Mouse (Mus musculus) limb, embryonic 13.5 days (tissue): ENCODE results near the gene E030030I06Rik. TPM values are rescaled to one million over a fixed set of nuclear protein-coding genes. Genes with fewer than 3 reads are reported as not detected.
A peak's percentile ranks its signal among the peaks of the same experiment; 100 is the strongest.
"Not testable (repeated sequence)": the region's sequence is repeated elsewhere in the genome, so short reads cannot be mapped to it uniquely, and the experiment has no call there.

Experiments used
- ATAC-seq: fragments of 200-750 bp; cut with Nextera tagmentation; 2 replicates; pipeline ENCODE4 v1.8.0; 2017; ENCODE audit warnings: low read depth, moderate number of reproducible peaks, moderate TSS enrichment; ENCODE audit not compliant: low FRiP score
- H3K27ac ChIP-seq: fragments of 300-500 bp; sonication (generic); 2 replicates; pipeline ENCODE4 v1.5.1; 2015; ENCODE audit warnings: inconsistent platforms, mild to moderate bottlenecking, moderate library complexity
- H3K27me3 ChIP-seq: fragments of 300-500 bp; sonication (generic); 2 replicates; pipeline ENCODE4 v1.6.1; 2015; ENCODE audit warnings: mild to moderate bottlenecking, inconsistent platforms
- H3K36me3 ChIP-seq: fragments of 300-500 bp; sonication (generic); 2 replicates; pipeline ENCODE4 v1.6.1; 2015; ENCODE audit warnings: inconsistent platforms, mild to moderate bottlenecking, moderate library complexity
- H3K4me1 ChIP-seq: fragments of 300-500 bp; sonication (generic); 2 replicates; pipeline ENCODE4 v1.6.1; 2015; ENCODE audit warnings: inconsistent platforms
- H3K4me2 ChIP-seq: fragments of 300-500 bp; sonication (generic); replicated peaks from 2 replicates; pipeline ENCODE4 v1.6.1; 2015; ENCODE audit warnings: inconsistent platforms, mild to moderate bottlenecking, moderate library complexity
- H3K4me3 ChIP-seq: fragments of 300-500 bp; sonication (generic); 2 replicates; pipeline ENCODE4 v1.5.1; 2015; ENCODE audit warnings: moderate library complexity, mild to moderate bottlenecking, inconsistent platforms
- H3K9ac ChIP-seq: fragments of 300-500 bp; sonication (generic); 2 replicates; pipeline ENCODE4 v1.6.1; 2015; ENCODE audit warnings: mild to moderate bottlenecking, inconsistent platforms
- H3K9me3 ChIP-seq: fragments of 300-500 bp; sonication (generic); 2 replicates; pipeline ENCODE4 v1.6.1; 2016; ENCODE audit warnings: inconsistent platforms
- WGBS: fragments of 180-500 bp; shearing (Covaris S2); methylation state at CpG from one replicate; pipeline ENCODE4 v1.1.7; 2015; 5-methylcytosine and 5-hydroxymethylcytosine counted together
- polyA plus RNA-seq: library from polyadenylated mRNA; unstranded; fragments of >200 nt; fragmentation: Nextera tagmentation; extraction: Ambion mirVana; gene quantifications from 2 replicates; pipeline ENCODE4 v1.2.1, GENCODE M21; 2015

The E030030I06Rik gene
- polyA plus RNA-seq: 18.1 and 18.9 TPM in 2 replicates

DNA sequence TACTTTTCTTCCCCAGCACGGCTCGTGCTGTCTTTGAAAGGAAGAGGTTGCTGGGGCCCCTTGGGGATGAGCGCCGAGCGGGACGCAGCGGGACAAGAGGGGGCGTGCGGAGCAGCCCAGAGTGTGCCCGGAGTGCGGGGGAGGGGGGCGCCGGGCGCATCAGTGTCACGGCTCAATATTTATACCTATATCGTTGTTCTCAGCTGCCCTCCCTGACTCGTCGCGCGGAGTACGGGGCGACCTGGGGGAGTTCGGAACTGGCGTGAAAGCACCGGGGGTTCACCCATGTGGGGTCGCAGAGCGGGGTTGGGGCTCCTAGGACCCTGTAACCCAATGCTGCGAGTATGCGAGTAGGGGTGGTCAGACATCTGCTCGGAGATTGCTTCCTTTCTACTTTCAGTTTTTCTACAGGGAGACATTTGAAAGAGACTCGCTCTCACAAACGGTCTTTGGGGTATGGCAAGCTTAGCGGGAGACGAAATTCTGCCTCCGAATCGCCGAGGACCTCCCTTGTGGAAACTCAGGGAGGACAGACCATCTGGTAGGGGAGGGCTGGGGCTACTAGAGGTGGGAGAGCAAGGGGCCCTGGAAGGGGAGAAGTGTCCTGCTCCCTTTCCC lies at the start of gene E030030I06Rik:
Gene E030030I06Rik (minus strand): TSS at position 198 of the 618 bp plus-strand sequence.
- under 1% methylated on average over 37 of the region's 37 CpGs for WGBS
- Histone ChIP-seq H3K27me3 (peaks cover 33% of the 10 kb centered on the region), H3K4me2 (peak within 1 kb of the TSS; percentile 96), H3K36me3 (0 out of 2 replicates have a peak, but pooled peaks cover 3% of the 10 kb centered on the region), H3K4me1 (peaks cover 22% of the 10 kb centered on the region), H3K27ac (0 out of 2 replicates have a peak within 1 kb of the TSS, but pooled peaks have one; percentile 55), H3K9me3 (no peaks in the 10 kb centered on the region), H3K4me3 (peak within 1 kb of the TSS; percentile 66), H3K9ac (peak within 1 kb of the TSS; percentile 81)
- ATAC-seq: peak; percentile 37; the same call in 1 of the 2 replicates

DNA sequence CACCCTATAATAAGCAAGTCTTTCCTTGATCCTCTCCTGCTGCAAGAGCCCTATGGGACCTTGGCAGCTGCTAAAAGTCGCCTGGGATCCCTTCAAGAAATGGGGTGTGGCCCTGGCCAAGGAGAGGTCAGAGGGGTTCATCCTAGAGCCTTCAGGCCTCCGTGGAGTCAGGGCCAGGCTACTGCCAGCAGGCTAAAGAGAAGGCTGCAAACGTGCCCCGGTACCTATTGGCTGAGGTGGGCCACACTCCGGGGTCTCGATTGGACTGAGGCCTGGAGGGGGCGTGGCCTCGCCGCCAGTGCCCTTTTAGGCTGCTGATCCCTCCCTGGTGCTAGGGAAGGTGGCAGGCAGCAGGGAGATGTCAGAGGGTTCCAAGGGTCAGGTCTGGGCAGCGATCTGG lies 42.0 kb upstream of the E030030I06Rik start:
- not testable (repeated sequence) for H3K27ac ChIP-seq, H3K27me3 ChIP-seq, H3K4me1 ChIP-seq, H3K9ac ChIP-seq, H3K4me3 ChIP-seq, H3K9me3 ChIP-seq, H3K36me3 ChIP-seq
- H3K4me2 ChIP-seq: peak overlapping the region; percentile 41
- 3% methylated on average over 9 of the region's 10 CpGs for WGBS
- ATAC-seq: peak; percentile 76

DNA sequence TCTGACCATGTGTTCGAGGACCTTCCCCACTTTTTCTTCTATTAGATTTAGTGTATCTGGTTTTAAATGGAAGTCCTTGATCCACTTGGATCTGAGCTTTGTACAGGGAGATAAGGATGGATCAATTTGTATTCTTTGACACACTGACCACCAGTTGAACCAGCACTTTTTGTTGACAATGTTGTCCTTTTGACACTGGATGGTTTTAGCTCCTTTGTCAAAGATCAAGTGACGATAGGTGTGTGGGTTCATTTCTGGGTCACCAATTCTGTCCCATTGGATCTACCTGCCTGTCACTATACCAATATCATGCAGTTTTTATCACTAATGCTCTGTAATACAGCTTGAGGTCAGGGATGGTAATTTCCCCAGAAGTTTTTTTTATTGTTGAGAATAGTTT lies 27.4 kb upstream of the E030030I06Rik start:
- ATAC-seq, H3K9me3 ChIP-seq: not testable (repeated sequence)

DNA sequence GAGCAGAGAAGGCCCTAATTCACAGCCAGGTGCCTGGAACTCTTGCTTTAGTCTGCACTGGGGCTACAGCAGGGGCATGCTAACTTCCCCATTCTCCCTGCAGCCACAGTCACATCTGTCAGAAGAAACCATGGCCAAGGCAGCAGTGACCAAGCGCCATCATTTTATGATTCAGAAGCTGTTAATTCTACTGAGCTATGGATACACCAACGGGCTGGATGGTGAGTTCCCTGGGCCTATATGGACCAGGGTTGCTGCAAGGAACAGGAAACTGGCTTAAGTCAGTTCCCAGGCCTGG lies 25.1 kb upstream of the E030030I06Rik start:
- not testable (repeated sequence) for H3K27ac ChIP-seq, ATAC-seq, H3K36me3 ChIP-seq, H3K4me3 ChIP-seq, H3K4me2 ChIP-seq, H3K4me1 ChIP-seq, H3K9me3 ChIP-seq, H3K27me3 ChIP-seq, H3K9ac ChIP-seq
- WGBS: 81% methylated on average over 2 of the region's 2 CpGs

More for the DNA sequence above, 27.4 kb upstream of the E030030I06Rik start:
- not testable (repeated sequence) for H3K4me3 ChIP-seq, H3K36me3 ChIP-seq, H3K9ac ChIP-seq, H3K27me3 ChIP-seq, H3K4me1 ChIP-seq, H3K27ac ChIP-seq, H3K4me2 ChIP-seq
- 77% methylated on average over 2 of the region's 2 CpGs for WGBS

DNA sequence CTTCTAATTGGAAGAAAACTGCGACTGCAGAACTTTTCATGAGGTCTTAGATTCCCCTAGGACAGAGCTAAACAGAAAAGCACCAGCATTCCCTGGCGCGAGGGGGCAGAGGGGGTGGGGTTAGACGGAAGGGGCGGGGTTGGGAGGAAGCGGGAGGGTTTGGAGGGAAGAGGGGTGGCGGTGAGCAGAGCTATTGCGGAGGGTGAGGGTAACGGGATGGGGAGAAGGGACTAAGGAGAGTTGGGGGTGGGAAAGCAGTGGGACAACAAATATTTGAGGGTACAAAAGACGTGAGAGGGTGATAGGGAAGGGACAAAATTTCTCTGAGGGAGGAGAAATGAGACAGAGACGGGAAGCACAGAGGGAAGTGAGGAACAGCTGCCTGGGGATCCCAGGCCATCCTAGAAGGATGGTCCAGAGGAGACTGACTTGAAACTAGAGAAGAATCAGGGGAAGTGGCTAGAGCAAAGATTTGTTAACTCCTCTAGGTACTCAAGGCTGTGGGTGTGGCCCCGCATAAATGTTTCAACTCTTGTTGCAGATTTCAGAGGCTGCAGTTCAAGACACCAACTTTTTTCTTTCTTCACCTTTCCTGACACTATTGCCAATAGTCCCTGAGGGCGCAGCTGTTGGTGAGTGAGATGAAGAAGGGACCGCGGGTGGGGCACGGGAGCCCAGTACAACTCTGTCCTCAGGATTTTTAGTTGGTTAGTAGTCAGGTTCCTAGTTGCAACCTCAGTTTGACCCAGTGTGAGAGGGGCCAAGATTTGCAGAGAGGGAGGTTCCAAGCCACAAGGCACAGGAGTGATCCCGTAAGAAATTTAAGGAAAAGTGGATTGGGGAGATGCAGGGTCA lies 24.5 kb upstream of the E030030I06Rik start:
- peak overlapping the region; percentile 25 for H3K4me3 ChIP-seq
- ATAC-seq: peak; percentile 88
- H3K9me3 ChIP-seq: not testable (repeated sequence)

DNA sequence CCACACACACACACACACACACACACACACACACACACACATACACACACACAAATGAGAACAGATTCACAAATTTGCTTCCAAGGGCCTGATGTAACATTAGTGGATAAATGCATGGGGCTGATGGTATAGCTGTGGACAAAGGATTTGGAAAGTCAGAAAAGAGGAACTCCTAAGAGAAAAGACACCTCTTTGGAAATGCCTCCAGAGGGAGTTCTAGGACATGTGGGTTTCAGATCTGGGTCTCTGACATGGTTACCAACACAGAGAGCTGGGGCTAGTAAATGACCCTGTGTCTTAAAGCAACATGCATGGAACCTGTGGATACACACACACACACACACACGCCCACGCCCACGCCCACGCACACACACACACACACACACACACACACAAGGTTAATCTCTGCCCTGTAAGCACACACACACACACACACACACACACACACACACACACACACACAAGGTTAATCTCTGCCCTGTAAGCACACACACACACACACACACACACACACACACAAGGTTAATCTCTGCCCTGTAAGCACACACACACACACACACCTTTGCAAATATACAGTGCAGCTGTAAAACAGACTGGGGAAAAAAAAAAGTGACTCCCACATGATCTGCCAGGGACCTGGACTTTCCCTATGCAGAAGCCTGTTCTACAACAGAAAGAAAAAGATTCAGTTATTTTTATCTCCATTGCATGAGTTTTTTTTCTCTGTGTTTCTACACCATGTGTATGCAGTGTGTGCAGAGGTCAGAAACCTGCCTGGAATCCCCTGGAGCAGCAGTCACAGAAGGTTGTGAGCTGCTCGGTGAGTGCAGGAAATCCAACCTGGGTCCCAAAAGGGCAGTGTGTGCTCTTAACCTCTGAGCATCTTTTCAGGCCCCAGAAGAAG lies 23.6 kb upstream of the E030030I06Rik start:
- H3K27ac ChIP-seq, H3K9me3 ChIP-seq, H3K9ac ChIP-seq, H3K27me3 ChIP-seq, H3K36me3 ChIP-seq, H3K4me1 ChIP-seq: not testable (repeated sequence)
- peak overlapping the region; percentile 50 for H3K4me2 ChIP-seq
- H3K4me3 ChIP-seq: peak overlapping the region; percentile 25
- peak; percentile 40; the same call in 1 of the 2 replicates for ATAC-seq
- WGBS: 51% methylated on average over 5 of the region's 5 CpGs

More for the DNA sequence above, 24.5 kb upstream of the E030030I06Rik start:
- H3K27me3 ChIP-seq, H3K9ac ChIP-seq, H3K4me1 ChIP-seq, H3K27ac ChIP-seq, H3K36me3 ChIP-seq: not testable (repeated sequence)
- 11% methylated on average over 12 of the region's 17 CpGs for WGBS
- H3K4me2 ChIP-seq: peak overlapping the region; percentile 50

DNA sequence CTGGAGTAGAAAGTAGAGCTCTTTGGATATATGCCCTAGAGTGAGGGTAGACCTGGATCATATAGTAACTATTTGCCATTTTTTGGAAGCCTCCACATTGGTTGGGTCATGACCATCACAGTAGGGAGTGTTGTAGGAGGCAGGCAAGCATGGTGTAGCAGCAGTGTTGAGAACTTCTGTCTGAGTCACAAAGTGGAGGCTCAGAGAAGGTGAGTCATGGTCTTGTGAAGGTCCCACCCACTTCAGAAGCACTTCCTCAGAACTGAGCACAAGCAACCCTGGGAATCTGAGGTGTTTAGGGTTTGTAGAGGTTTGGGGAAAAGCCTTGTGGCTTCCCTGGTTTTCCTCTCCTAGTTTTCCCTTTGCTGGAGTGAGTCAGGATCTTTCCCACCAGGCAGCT lies 20.0 kb upstream of the E030030I06Rik start:
- not testable (repeated sequence) for H3K4me1 ChIP-seq, H3K4me2 ChIP-seq, H3K27me3 ChIP-seq, H3K36me3 ChIP-seq, H3K4me3 ChIP-seq, ATAC-seq, H3K9ac ChIP-seq, H3K9me3 ChIP-seq, H3K27ac ChIP-seq

DNA sequence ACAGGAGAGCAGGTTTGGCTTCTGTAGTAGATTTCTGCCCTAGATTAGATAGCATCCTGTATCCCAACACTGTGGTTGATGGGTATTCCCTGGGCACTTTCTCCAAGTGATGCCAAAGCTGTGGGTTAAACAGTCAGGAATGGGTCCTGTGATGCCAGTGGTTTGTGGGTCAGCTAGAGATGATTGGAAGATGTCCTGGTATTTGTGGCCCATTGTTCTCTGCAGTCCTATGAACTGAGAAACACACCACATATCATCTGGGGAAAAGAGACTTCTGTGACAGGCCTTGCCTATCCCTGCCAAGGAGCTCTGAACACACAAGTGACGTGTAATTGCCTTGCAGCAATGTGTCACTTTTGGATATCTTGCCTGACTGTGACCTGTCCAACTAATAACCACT lies 18.0 kb upstream of the E030030I06Rik start:
- not testable (repeated sequence) for H3K9me3 ChIP-seq, H3K4me2 ChIP-seq, H3K36me3 ChIP-seq, H3K4me1 ChIP-seq, H3K4me3 ChIP-seq, ATAC-seq, H3K9ac ChIP-seq, H3K27ac ChIP-seq
- H3K27me3 ChIP-seq: peaks cover 12% of the 10 kb centered on the region
- 80% methylated on average over 1 of the region's 1 CpGs for WGBS

DNA sequence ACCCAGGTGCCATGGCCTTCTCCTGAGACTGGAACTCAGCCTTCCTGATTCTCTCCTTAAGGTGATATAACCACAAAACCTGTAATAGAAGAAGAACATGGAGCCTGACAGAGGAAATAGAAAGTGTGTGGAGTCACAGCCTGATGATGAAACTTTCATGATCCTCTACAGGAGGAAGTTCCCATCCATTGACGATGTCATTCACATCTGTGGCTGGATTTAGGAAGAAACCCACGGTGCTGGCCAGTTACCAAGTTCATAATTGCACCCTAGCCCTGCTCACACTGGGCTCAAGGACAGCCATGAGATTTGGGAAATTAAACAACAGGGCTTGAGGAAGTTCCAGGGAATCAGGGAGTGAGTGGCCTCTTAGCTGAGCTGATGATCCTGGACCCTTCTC lies 17.0 kb upstream of the E030030I06Rik start:
- not testable (repeated sequence) for H3K27ac ChIP-seq, H3K36me3 ChIP-seq, H3K9ac ChIP-seq, H3K4me1 ChIP-seq, H3K4me3 ChIP-seq, H3K4me2 ChIP-seq, H3K9me3 ChIP-seq, ATAC-seq
- WGBS: 70% methylated on average over 2 of the region's 2 CpGs
- H3K27me3 ChIP-seq: peaks cover 17% of the 10 kb centered on the region

DNA sequence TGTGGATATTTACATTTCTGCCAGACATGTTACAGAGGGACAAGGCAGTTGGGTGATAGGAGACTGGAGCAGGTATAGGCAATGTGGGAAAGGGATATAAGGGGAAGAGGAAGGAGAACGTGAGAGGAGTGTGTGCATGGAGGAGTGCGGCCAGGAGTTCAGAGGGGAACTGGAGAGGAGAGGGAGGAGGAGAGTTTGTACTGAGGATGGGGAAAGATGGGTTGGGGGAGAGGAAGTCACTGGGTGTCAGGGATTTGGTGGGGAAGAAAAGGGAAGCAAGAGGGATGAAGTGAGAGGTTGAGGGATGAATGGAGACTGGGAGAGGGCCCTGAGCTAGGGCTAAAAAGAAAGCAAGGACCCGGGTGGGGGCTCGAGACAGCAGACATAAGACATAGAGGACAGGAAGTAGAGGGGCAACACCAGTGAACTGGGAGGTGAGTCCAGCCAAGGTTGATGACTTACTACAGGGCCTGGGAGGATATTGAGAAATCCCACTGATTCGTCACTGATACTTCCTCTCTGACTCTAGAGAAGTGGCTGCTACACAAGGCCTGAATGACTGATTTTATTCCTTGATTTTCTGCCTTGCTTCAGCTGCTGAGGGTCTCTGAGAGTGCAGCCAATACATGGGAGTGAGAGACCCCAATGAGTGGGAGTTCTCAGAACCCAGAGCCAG lies 16.4 kb upstream of the E030030I06Rik start:
- not testable (repeated sequence) for H3K9me3 ChIP-seq, H3K36me3 ChIP-seq, H3K9ac ChIP-seq, H3K4me3 ChIP-seq, ATAC-seq, H3K4me1 ChIP-seq, H3K27ac ChIP-seq, H3K4me2 ChIP-seq
- H3K27me3 ChIP-seq: peaks cover 23% of the 10 kb centered on the region
- WGBS: 62% methylated on average over 5 of the region's 5 CpGs

DNA sequence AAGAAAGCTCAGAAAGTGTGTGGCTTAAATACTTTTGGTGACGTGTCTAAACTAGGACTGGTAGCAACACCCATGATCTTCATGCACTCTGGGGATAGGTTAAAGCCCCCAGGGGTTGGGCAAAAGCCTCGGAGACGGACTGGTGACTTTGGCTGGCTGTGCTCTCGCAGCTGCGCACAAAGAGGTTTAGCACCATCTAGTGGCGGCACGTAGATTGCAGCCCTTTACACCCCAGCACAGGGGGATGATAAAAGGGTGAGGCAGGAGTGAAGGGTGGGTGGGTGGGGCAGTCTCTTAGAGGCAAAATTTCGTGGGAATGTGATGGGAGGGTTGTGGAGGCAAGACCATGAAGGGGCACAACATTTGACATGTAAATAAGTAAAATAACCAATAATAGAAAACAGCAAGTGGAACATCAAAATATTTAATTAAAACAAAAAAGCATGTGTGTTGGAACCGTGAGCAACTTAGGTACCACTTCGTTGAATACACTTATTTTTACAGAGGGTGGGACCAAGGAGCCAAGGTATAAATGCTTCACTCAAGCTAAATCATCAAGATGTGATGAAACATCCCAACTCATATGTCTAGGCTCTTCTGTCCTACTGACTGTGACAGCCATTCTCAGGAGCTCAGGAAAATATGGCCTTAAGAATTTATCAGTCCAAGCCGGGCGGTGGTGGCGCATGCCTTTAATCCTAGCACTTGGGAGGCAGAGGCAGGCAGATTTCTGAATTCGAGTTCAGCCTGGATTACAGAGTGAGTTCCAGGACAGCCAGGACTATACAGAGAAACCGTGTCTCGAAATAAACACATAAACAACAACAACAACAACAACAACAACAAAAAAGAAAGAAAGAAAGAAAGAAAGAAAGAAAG lies 14.9 kb upstream of the E030030I06Rik start:
- H3K4me2 ChIP-seq: peak overlapping the region; percentile 48
- H3K4me1 ChIP-seq, H3K9me3 ChIP-seq, H3K9ac ChIP-seq, H3K4me3 ChIP-seq, H3K27ac ChIP-seq, H3K36me3 ChIP-seq: not testable (repeated sequence)
- peaks cover 34% of the 10 kb centered on the region for H3K27me3 ChIP-seq
- peak; percentile 68; the same call in 1 of the 2 replicates for ATAC-seq
- WGBS: 38% methylated on average over 15 of the region's 16 CpGs
